ENCODE assay signal across 13 mouse cellular contexts in the genomic region with DNA sequence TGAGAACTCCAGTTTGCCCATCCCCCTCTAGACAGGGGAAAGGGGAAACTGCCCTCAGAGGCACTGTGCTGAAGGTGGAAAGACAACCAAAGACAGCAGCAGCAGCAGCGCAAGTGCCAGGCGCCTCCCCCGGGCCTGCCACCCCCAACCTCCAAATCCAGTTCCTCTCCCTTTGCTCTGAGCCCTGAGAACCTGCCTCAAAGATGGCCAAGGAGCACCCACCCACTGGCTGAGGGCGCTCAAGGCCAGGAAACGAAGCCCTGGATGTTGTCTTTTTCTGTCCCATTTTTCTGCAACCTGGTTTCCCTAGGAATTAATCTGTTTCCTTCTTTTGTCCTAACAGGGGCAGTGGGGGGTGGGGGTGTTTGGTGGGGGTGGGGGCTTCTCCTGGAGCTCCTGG. TPM values are rescaled to one million over a fixed set of nuclear protein-coding genes. Genes with fewer than 3 reads are reported as not detected.
A peak's percentile ranks its signal among the peaks of the same experiment; 100 is the strongest.
DNase-seq lines count a peak whose midpoint lies in the region; ATAC-seq and TF ChIP-seq lines count a peak whose summit lies in the region.
"Had no signal": no experiment of that assay in that cellular context is flagged by ENCODE, and none has a peak within 500 bp of the region (broad histone marks: within the 10 kb centered on the region; RNA-seq: fewer than 3 reads in every experiment).

No protein-coding gene starts in this region.

- H3K4me1 ChIP-seq in hindbrain, embryonic 15.5 days (replicated peaks): peaks cover 38% of the 10 kb centered on the region
- peaks cover 19% of the 10 kb centered on the region for H3K4me1 ChIP-seq in hindbrain, embryonic 14.5 days (replicated peaks; ENCODE audit: control insufficient read depth, insufficient read depth, low read length)
- no peaks in the 10 kb centered on the region; the same call in 1 of the 2 replicates for H3K4me1 ChIP-seq in lung, embryonic 14.5 days (ENCODE audit: insufficient read depth)
- peaks cover 52% of the 10 kb centered on the region for H3K4me1 ChIP-seq in embryonic facial prominence, embryonic 10.5 days
- peaks cover 30% of the 10 kb centered on the region for H3K4me1 ChIP-seq in stomach, embryonic 15.5 days

- ATAC-seq in hindbrain, embryonic 15.5 days (ENCODE audit: low FRiP score, low read depth): no peak
- no peak for ATAC-seq in hindbrain, embryonic 14.5 days (ENCODE audit: low FRiP score)
- ATAC-seq in lung, embryonic 14.5 days (ENCODE audit: insufficient read depth): no peak
- ATAC-seq in stomach, embryonic 15.5 days (ENCODE audit: insufficient read depth, low FRiP score, low read depth): no peak
- ATAC-seq: forebrain, embryonic 15.5 days had no signal

- no peak for DNase-seq in hindbrain, embryonic 14.5 days (ENCODE audit: low spot score)
- no peak for DNase-seq in lung, embryonic 14.5 days
- DNase-seq in lung, postnatal 14 days: no peak
- no peak for DNase-seq in embryonic facial prominence, embryonic 10.5 days (ENCODE audit: low spot score)
- DNase-seq in ovary, postnatal 14 days (ENCODE audit: low spot score): no peak
- DNase-seq: cerebellum, postnatal 14 days; kidney, postnatal 36 days had no signal

- no peak overlapping the region for H3K4me3 ChIP-seq in hindbrain, embryonic 15.5 days
- no peak overlapping the region for H3K4me3 ChIP-seq in hindbrain, embryonic 14.5 days (replicated peaks; ENCODE audit: low read length)
- H3K4me3 ChIP-seq in lung, embryonic 14.5 days (ENCODE audit: low read depth, low read length): no peak overlapping the region
- H3K4me3 ChIP-seq in embryonic facial prominence, embryonic 10.5 days: peak overlapping the region; percentile 68; the same call in 1 of the 2 replicates
- no peak overlapping the region for H3K4me3 ChIP-seq in stomach, embryonic 15.5 days (replicated peaks)

- 0 out of 2 replicates have a peak overlapping the region, but pooled peaks have one; percentile 1 for H3K27ac ChIP-seq in hindbrain, embryonic 15.5 days (replicated peaks)
- no peak overlapping the region for H3K27ac ChIP-seq in hindbrain, embryonic 14.5 days
- H3K27ac ChIP-seq in lung, embryonic 14.5 days (ENCODE audit: low read depth): peak overlapping the region; percentile 75; the same call in 1 of the 2 replicates
- H3K27ac ChIP-seq in embryonic facial prominence, embryonic 10.5 days (replicated peaks): 0 out of 2 replicates have a peak overlapping the region, but pooled peaks have one; percentile 30
- H3K27ac ChIP-seq in stomach, embryonic 15.5 days: peak overlapping the region; percentile 83; the same call in 1 of the 2 replicates
- H3K27ac ChIP-seq: forebrain, embryonic 15.5 days had no signal

- WGBS in hindbrain, embryonic 15.5 days: 48% methylated on average over 5 of the region's 5 CpGs
- 45% methylated on average over 5 of the region's 5 CpGs for WGBS in hindbrain, embryonic 14.5 days
- WGBS in lung, embryonic 14.5 days: 37% methylated on average over 5 of the region's 5 CpGs
- WGBS in embryonic facial prominence, embryonic 10.5 days: 32% methylated on average over 5 of the region's 5 CpGs
- 52% methylated on average over 5 of the region's 5 CpGs for WGBS in stomach, embryonic 15.5 days

- no peaks in the 10 kb centered on the region for H3K9me3 ChIP-seq in hindbrain, embryonic 15.5 days
- no peaks in the 10 kb centered on the region for H3K9me3 ChIP-seq in hindbrain, embryonic 14.5 days (ENCODE audit: control insufficient read depth, low read length)
- H3K9me3 ChIP-seq in lung, embryonic 14.5 days (ENCODE audit: low read depth, low read length): no peaks in the 10 kb centered on the region
- H3K9me3 ChIP-seq in embryonic facial prominence, embryonic 10.5 days: no peaks in the 10 kb centered on the region
- no peaks in the 10 kb centered on the region for H3K9me3 ChIP-seq in stomach, embryonic 15.5 days
- H3K9me3 ChIP-seq: forebrain, embryonic 15.5 days; limb, embryonic 15.5 days; neural tube, embryonic 15.5 days had no signal

- H3K36me3 ChIP-seq in hindbrain, embryonic 15.5 days: 0 out of 2 replicates have a peak, but pooled peaks cover 5% of the 10 kb centered on the region
- H3K36me3 ChIP-seq in hindbrain, embryonic 14.5 days (replicated peaks; ENCODE audit: control insufficient read depth, insufficient read depth): peaks cover 30% of the 10 kb centered on the region
- H3K36me3 ChIP-seq in lung, embryonic 14.5 days (ENCODE audit: insufficient read depth): peaks cover 13% of the 10 kb centered on the region; the same call in 1 of the 2 replicates
- peaks cover 38% of the 10 kb centered on the region for H3K36me3 ChIP-seq in embryonic facial prominence, embryonic 10.5 days (replicated peaks)
- H3K36me3 ChIP-seq in stomach, embryonic 15.5 days: no peaks in the 10 kb centered on the region

- H3K9ac ChIP-seq in hindbrain, embryonic 15.5 days: no peak overlapping the region
- no peak overlapping the region for H3K9ac ChIP-seq in hindbrain, embryonic 14.5 days
- no peak overlapping the region for H3K9ac ChIP-seq in lung, embryonic 14.5 days
- no peak overlapping the region for H3K9ac ChIP-seq in stomach, embryonic 15.5 days
- H3K9ac ChIP-seq: forebrain, embryonic 15.5 days; limb, embryonic 15.5 days; neural tube, embryonic 15.5 days had no signal

- no peak overlapping the region for H3K4me2 ChIP-seq in hindbrain, embryonic 15.5 days
- no peak overlapping the region for H3K4me2 ChIP-seq in hindbrain, embryonic 14.5 days (replicated peaks)
- H3K4me2 ChIP-seq in lung, embryonic 14.5 days: peak overlapping the region; percentile 82
- peak overlapping the region; percentile 91; the same call in 1 of the 2 replicates for H3K4me2 ChIP-seq in stomach, embryonic 15.5 days
- H3K4me2 ChIP-seq: forebrain, embryonic 15.5 days had no signal

- TF ChIP-seq CTCF in lung, embryonic 14.5 days (IDR thresholded peaks at IDR 0.05; ENCODE audit: low read depth): no peak

- peaks cover 59% of the 10 kb centered on the region for H3K27me3 ChIP-seq in hindbrain, embryonic 15.5 days
- H3K27me3 ChIP-seq in hindbrain, embryonic 14.5 days (ENCODE audit: control insufficient read depth, insufficient read depth, low read length): peaks cover 63% of the 10 kb centered on the region
- peaks cover 49% of the 10 kb centered on the region for H3K27me3 ChIP-seq in lung, embryonic 14.5 days (ENCODE audit: insufficient read depth, low read length)
- peaks cover 69% of the 10 kb centered on the region for H3K27me3 ChIP-seq in embryonic facial prominence, embryonic 10.5 days (replicated peaks; ENCODE audit: low read depth, poor library complexity, severe bottlenecking)
- peaks cover 21% of the 10 kb centered on the region for H3K27me3 ChIP-seq in stomach, embryonic 15.5 days (replicated peaks)
- H3K27me3 ChIP-seq: CH12.LX had no signal

RNA-seq across cellular contexts. Expression of a gene that starts 0.8 kb away (rescaled TPM):
- 4.6 and 4.9 TPM in 2 replicates for polyA plus RNA-seq in hindbrain, embryonic 15.5 days (2015; fragmentation: Nextera tagmentation; extraction: Ambion mirVana)
- 3.9 and 5.4 TPM in 2 replicates for polyA plus RNA-seq in hindbrain, embryonic 14.5 days (2014; fragmentation: Nextera tagmentation; extraction: Ambion mirVana)
- 16.8 and 20.6 TPM in 2 replicates for polyA plus RNA-seq in lung, embryonic 14.5 days (2014; fragmentation: Nextera tagmentation; extraction: Ambion mirVana)
- 5.3 and 5.8 TPM in 2 replicates for polyA plus RNA-seq in embryonic facial prominence, embryonic 10.5 days (2016; fragmentation: Nextera tagmentation; extraction: Ambion mirVana)
- 21.2 and 21.5 TPM in 2 replicates for polyA plus RNA-seq in stomach, embryonic 15.5 days (2015; fragmentation: Nextera tagmentation; extraction: Ambion mirVana)

RNA-seq across cellular contexts. Expression of a gene that starts 48.2 kb away (rescaled TPM):
- polyA plus RNA-seq in hindbrain, embryonic 15.5 days (2015; fragmentation: Nextera tagmentation; extraction: Ambion mirVana): 9.8 and 10.0 TPM in 2 replicates
- polyA plus RNA-seq in hindbrain, embryonic 14.5 days (2014; fragmentation: Nextera tagmentation; extraction: Ambion mirVana): 9.2 and 10.3 TPM in 2 replicates
- 9.3 and 9.4 TPM in 2 replicates for polyA plus RNA-seq in lung, embryonic 14.5 days (2014; fragmentation: Nextera tagmentation; extraction: Ambion mirVana)
- 8.1 and 8.9 TPM in 2 replicates for polyA plus RNA-seq in embryonic facial prominence, embryonic 10.5 days (2016; fragmentation: Nextera tagmentation; extraction: Ambion mirVana)
- polyA plus RNA-seq in stomach, embryonic 15.5 days (2015; fragmentation: Nextera tagmentation; extraction: Ambion mirVana): 5.9 and 6.2 TPM in 2 replicates

Comparison
In these comparisons a context has a peak if more than half of its experiments do, and no peak if none do; other contexts are left out.
1. H3K4me2 ChIP-seq: peak in lung, embryonic 14.5 days (single experiment) and stomach, embryonic 15.5 days (single experiment); none in hindbrain, embryonic 15.5 days (single experiment) and hindbrain, embryonic 14.5 days (single experiment).